Mouse (Mus musculus) layer of hippocampus, adult 18-20 months (tissue): ENCODE data around the gene Zp2. TPM values are rescaled to one million over a fixed set of nuclear protein-coding genes. Genes with fewer than 3 reads are reported as not detected.

Source experiments
- DNase-seq, 2 experiments: peaks; one replicate each; pipeline ENCODE4 v3.0.0; 2022; ENCODE audit warnings: low spot score in 2 of 2
- total RNA-seq, 2 experiments: library from RNA; stranded (reverse); gene quantifications; 2 replicates each; pipeline ENCODE4 v1.2.3; 2021

Zp2 gene
- total RNA-seq, 2 experiments from 2014 or later: 0.13 TPM; not detected in 1

GRCm38 (mm10) chr7:120150257-120150656 lies 5.2 kb upstream of the Zp2 start:
- no peak for DNase-seq

- no peak for DNase-seq
These were observed 2.3 kb downstream of the Zp2 start for GRCm38 (mm10) chr7:120142743-120143142.

- DNase-seq: peak in 1 of 2 experiments; percentile 79
These were observed 16.1 kb downstream of the Zp2 start for GRCm38 (mm10) chr7:120128951-120129350.

- DNase-seq: no peak
These were observed 17.4 kb downstream of the Zp2 start for GRCm38 (mm10) chr7:120127686-120128059.

GRCm38 (mm10) chr7:120126976-120127685 lies 18.0 kb downstream of the Zp2 start:
- DNase-seq: no peak

GRCm38 (mm10) chr7:120124844-120125243 lies 20.2 kb downstream of the Zp2 start:
- peak; percentile 69 to 90 for DNase-seq

- no peak for DNase-seq
These were observed 21.3 kb downstream of the Zp2 start for GRCm38 (mm10) chr7:120123776-120124175.

GRCm38 (mm10) chr7:120117529-120117928 lies 27.6 kb downstream of the Zp2 start:
- no peak for DNase-seq

GRCm38 (mm10) chr7:120116976-120117375 lies 28.1 kb downstream of the Zp2 start:
- DNase-seq: no peak

GRCm38 (mm10) chr7:120109676-120110075 lies 35.4 kb downstream of the Zp2 start:
- DNase-seq: no peak

- no peak for DNase-seq
These were observed 38.7 kb downstream of the Zp2 start for GRCm38 (mm10) chr7:120106356-120106755.

- no peak for DNase-seq
These were observed 40.1 kb downstream of the Zp2 start for GRCm38 (mm10) chr7:120104975-120105374.

- DNase-seq: no peak
These were observed 42.0 kb downstream of the Zp2 start for GRCm38 (mm10) chr7:120103019-120103567.

GRCm38 (mm10) chr7:120102164-120102972 lies 42.7 kb downstream of the Zp2 start, which contains the start of gene Tmem159:
Tmem159 (plus strand) TSS chr7:120102353.
- peak; percentile 35 to 69 for DNase-seq

- DNase-seq: peak in 1 of 2 experiments; percentile 75
These were observed 46.7 kb downstream of the Zp2 start for GRCm38 (mm10) chr7:120098403-120098802.

GRCm38 (mm10) chr7:120097845-120098244 lies 47.2 kb downstream of the Zp2 start:
- peak; percentile 37 to 85 for DNase-seq

GRCm38 (mm10) chr7:120095180-120095579 lies 49.9 kb downstream of the Zp2 start, which contains the start of gene Dnah3:
Dnah3 (minus strand) TSS chr7:120095280.
- DNase-seq: no peak

- DNase-seq: no peak
These were observed 50.9 kb downstream of the Zp2 start for GRCm38 (mm10) chr7:120094216-120094615.

- no peak for DNase-seq
These were observed 52.1 kb downstream of the Zp2 start for GRCm38 (mm10) chr7:120093033-120093432.

GRCm38 (mm10) chr7:120080177-120080576 lies 64.9 kb downstream of the Zp2 start:
- DNase-seq: no peak
